Mouse (Mus musculus) CH12.LX (cell line): ENCODE measurements around the gene Olfr984. TPM values are rescaled to one million over a fixed set of nuclear protein-coding genes. Genes with fewer than 3 reads are reported as not detected.
A peak's percentile ranks its signal among the peaks of the same experiment; 100 is the strongest.

ENCODE experiments used
- DNase-seq: peaks from one replicate; pipeline ENCODE4 v3.0.0-alpha.2; 2013; ENCODE audit errors: extremely low read depth
- H3K27ac ChIP-seq: 2 replicates; pipeline ENCODE4 v1.5.1; 2012; ENCODE audit warnings: low read depth, mild to moderate bottlenecking, control low read depth, moderate library complexity; ENCODE audit not compliant: insufficient read depth
- H3K27me3 ChIP-seq: replicated peaks from 2 replicates; pipeline ENCODE3; 2012; ENCODE audit warnings: inconsistent platforms
- H3K36me3 ChIP-seq, 2 experiments: replicated peaks in 1 of 2; 2 replicates each; pipeline versions ENCODE3 to v1.6.1; 2012; ENCODE audit warnings: inconsistent platforms in 1 of 2, low read length in 1 of 2, mild to moderate bottlenecking in 1 of 2, mixed read lengths in 1 of 2, moderate library complexity in 1 of 2; ENCODE audit not compliant: control insufficient read depth in 1 of 2, insufficient read depth in 1 of 2
- H3K4me1 ChIP-seq, 2 experiments: 2 replicates each; pipeline ENCODE4 v1.6.1; 2012; ENCODE audit warnings: inconsistent platforms in 1 of 2, moderate library complexity in 1 of 2; ENCODE audit not compliant: insufficient read depth in 2 of 2, control insufficient read depth in 1 of 2
- H3K4me2 ChIP-seq: 2 replicates; pipeline ENCODE4 v1.6.1; 2012; ENCODE audit warnings: low read depth, mild to moderate bottlenecking, control low read depth; ENCODE audit not compliant: poor library complexity, insufficient read depth, severe bottlenecking
- H3K4me3 ChIP-seq, 3 experiments: fragments of 150-350 bp in 1 of 3; sonication (generic) in 1 of 3; replicated peaks in 1 of 3; 2 replicates each; pipeline versions ENCODE3 to v1.5.1; 2011 to 2012; ENCODE audit warnings: low read depth in 2 of 3, low read length in 2 of 3, mild to moderate bottlenecking in 2 of 3, moderate library complexity in 2 of 3, control low read depth in 1 of 3, improper control_type of control experiment in 1 of 3, inconsistent platforms in 1 of 3, mixed read lengths in 1 of 3; ENCODE audit not compliant: poor library complexity in 1 of 3
- H3K79me2 ChIP-seq: replicated peaks from 2 replicates; pipeline ENCODE4 v1.6.1; 2012; ENCODE audit warnings: mild to moderate bottlenecking, moderate library complexity; ENCODE audit not compliant: control insufficient read depth, poor library complexity, insufficient read depth, severe bottlenecking; ENCODE audit errors: extremely low read depth
- H3K9ac ChIP-seq: 2 replicates; pipeline ENCODE4 v1.6.1; 2012; ENCODE audit warnings: low read depth, mild to moderate bottlenecking, control low read depth, moderate library complexity; ENCODE audit not compliant: insufficient read depth
- H3K9me3 ChIP-seq: replicated peaks from 2 replicates; pipeline ENCODE3; 2012; ENCODE audit warnings: low read length, inconsistent platforms, mixed read lengths
- CHD1 ChIP-seq: IDR thresholded peaks from 2 replicates; pipeline ENCODE4 v1.6.1; 2012; ENCODE audit warnings: low read depth, low read length, improper control_type of control experiment, inconsistent platforms
- CHD2 ChIP-seq: IDR thresholded peaks from 2 replicates; pipeline ENCODE4 v1.6.1; 2011; ENCODE audit warnings: low read length, improper control_type of control experiment
- ELF1 ChIP-seq: IDR thresholded peaks from 2 replicates; pipeline ENCODE4 v1.6.1; 2014; ENCODE audit warnings: low read depth, mild to moderate bottlenecking, inconsistent platforms, low read length, improper control_type of control experiment
- EP300 ChIP-seq: IDR thresholded peaks from 2 replicates; pipeline ENCODE4 v1.6.1; 2011; ENCODE audit warnings: low read length, improper control_type of control experiment
- ETS1 ChIP-seq: conservative IDR thresholded peaks from 2 replicates; pipeline ENCODE4 v1.6.1; 2012; ENCODE audit warnings: low read depth, mild to moderate bottlenecking, inconsistent platforms, low read length, improper control_type of control experiment, moderate library complexity
- HCFC1 ChIP-seq: IDR thresholded peaks from 2 replicates; pipeline ENCODE4 v1.6.1; 2012; ENCODE audit warnings: low read depth, mild to moderate bottlenecking, inconsistent platforms, low read length, improper control_type of control experiment
- JUND ChIP-seq: conservative IDR thresholded peaks from 2 replicates; pipeline ENCODE4 v1.6.1; 2011; ENCODE audit warnings: low read depth, low read length, improper control_type of control experiment
- KAT2A ChIP-seq: IDR thresholded peaks from 2 replicates; pipeline ENCODE4 v1.6.1; 2012; ENCODE audit warnings: low read length, improper control_type of control experiment, inconsistent platforms; ENCODE audit not compliant: insufficient replicate concordance
- MAZ ChIP-seq: IDR thresholded peaks from 2 replicates; pipeline ENCODE4 v1.6.1; 2012; ENCODE audit warnings: low read depth, mild to moderate bottlenecking, inconsistent platforms, low read length, improper control_type of control experiment, moderate library complexity
- MEF2A ChIP-seq: IDR thresholded peaks from 2 replicates; pipeline ENCODE4 v1.6.1; 2014; ENCODE audit warnings: low read depth, mild to moderate bottlenecking, inconsistent platforms, low read length, improper control_type of control experiment, borderline replicate concordance
- MXI1 ChIP-seq: IDR thresholded peaks from 2 replicates; pipeline ENCODE4 v1.6.1; 2011; ENCODE audit warnings: mild to moderate bottlenecking, low read depth, low read length, improper control_type of control experiment
- NELFE ChIP-seq: IDR thresholded peaks from 2 replicates; pipeline ENCODE4 v1.6.1; 2011; ENCODE audit warnings: low read depth, low read length, improper control_type of control experiment
- PAX5 ChIP-seq: IDR thresholded peaks from 2 replicates; pipeline ENCODE4 v1.6.1; 2012; ENCODE audit warnings: low read length, inconsistent platforms, mixed read lengths
- POLR2A ChIP-seq: IDR thresholded peaks from 2 replicates; pipeline ENCODE4 v1.6.1; 2011; ENCODE audit warnings: low read depth, mild to moderate bottlenecking, improper control_type of control experiment, low read length
- POLR2AphosphoS2 ChIP-seq: IDR thresholded peaks from 2 replicates; pipeline ENCODE4 v1.6.1; 2011; ENCODE audit warnings: low read depth, low read length, improper control_type of control experiment
- RAD21 ChIP-seq: IDR thresholded peaks from 2 replicates; pipeline ENCODE4 v1.6.1; 2011; ENCODE audit warnings: low read depth, mild to moderate bottlenecking, low read length, improper control_type of control experiment, moderate library complexity
- RCOR1 ChIP-seq: conservative IDR thresholded peaks from 2 replicates; pipeline ENCODE4 v1.6.1; 2012; ENCODE audit warnings: low read depth, mild to moderate bottlenecking, inconsistent platforms, low read length, improper control_type of control experiment
- SIN3A ChIP-seq: IDR thresholded peaks from 2 replicates; pipeline ENCODE4 v1.6.1; 2012; ENCODE audit warnings: low read length, improper control_type of control experiment, inconsistent platforms
- SMC3 ChIP-seq: IDR thresholded peaks from 2 replicates; pipeline ENCODE4 v1.6.1; 2011; ENCODE audit warnings: low read depth, low read length, improper control_type of control experiment
- TBP ChIP-seq: conservative IDR thresholded peaks from 2 replicates; pipeline ENCODE4 v1.6.1; 2011; ENCODE audit warnings: low read depth, low read length, improper control_type of control experiment
- UBTF ChIP-seq: IDR thresholded peaks from 2 replicates; pipeline ENCODE4 v1.6.1; 2012; ENCODE audit warnings: low read depth, mild to moderate bottlenecking, inconsistent platforms, low read length, improper control_type of control experiment, moderate library complexity
- USF1 ChIP-seq: IDR thresholded peaks from 2 replicates; pipeline ENCODE4 v1.6.1; 2014; ENCODE audit warnings: low read depth, mild to moderate bottlenecking, inconsistent platforms, low read length, improper control_type of control experiment
- ZC3H11A ChIP-seq: IDR thresholded peaks from 2 replicates; pipeline ENCODE4 v1.6.1; 2012; ENCODE audit warnings: low read depth, mild to moderate bottlenecking, inconsistent platforms, low read length, improper control_type of control experiment
- ZMIZ1 ChIP-seq: IDR thresholded peaks from 2 replicates; pipeline ENCODE4 v1.6.1; 2012; ENCODE audit warnings: low read depth, mild to moderate bottlenecking, inconsistent platforms, low read length, improper control_type of control experiment
- dilution Hi-C: fragments of 300-500 bp; cut with MboI; formaldehyde crosslinking; loops from 2 replicates; pipeline ENCODE4 v1.14.3; 2020; ENCODE audit warnings: low sequenced_read_pairs; ENCODE audit not compliant: extremely low pct_unique_long_range_greater_than_20kb, extremely low pct_ligation_motif_present
- in situ Hi-C: fragments of 300-500 bp; cut with MboI; formaldehyde crosslinking; loops from 3 replicates; pipeline ENCODE4 v1.14.3; 2019; ENCODE audit warnings: low sequenced_read_pairs, low pct_ligation_motif_present, low pct_unique_long_range_greater_than_20kb, mixed read lengths
- polyA plus RNA-seq: library from polyadenylated mRNA; unstranded; fragments of >175 nt; gene quantifications from 2 replicates; pipeline ENCODE4 v1.2.1, GENCODE M21; 2012; ENCODE audit warnings: low read depth; ENCODE audit not compliant: insufficient read length
- total RNA-seq, 2 experiments: library from RNA; depleted of rRNA; stranded (reverse); fragments of 300-350 nt in 1 of 2; fragments of >200 nt in 1 of 2; gene quantifications; 2 replicates each; pipeline ENCODE4 v1.2.3; 2012 to 2014

Gene Olfr984
- total RNA-seq (2012; rRNA removed) (not detected in 2 replicates), total RNA-seq (2014; rRNA removed) (not detected in 2 replicates), polyA plus RNA-seq (not detected in 2 replicates)

DNA sequence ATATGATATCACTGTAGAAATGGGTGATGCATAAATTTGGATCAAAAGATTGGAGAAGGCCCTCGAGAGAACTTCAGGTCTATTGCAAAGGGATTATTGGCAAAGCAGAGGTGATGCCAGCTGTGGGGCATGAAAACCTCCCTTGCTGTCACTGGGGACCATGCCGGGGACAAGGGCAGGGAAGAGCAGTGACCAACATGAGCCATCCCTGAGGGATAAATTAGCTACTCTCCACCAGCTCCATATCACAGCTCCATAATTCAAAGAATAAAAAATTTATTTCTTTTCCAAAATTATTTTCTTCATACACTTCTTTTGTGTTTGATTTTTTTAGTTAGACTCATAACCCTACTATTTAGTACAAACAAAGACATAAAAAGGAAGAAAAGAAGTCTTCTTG lies at the start of gene Olfr984:
Olfr984 (minus strand) TSS at position 101 of the 400 bp plus-strand sequence.
- H3K9ac ChIP-seq, result no peak within 1 kb of the TSS
- no peak within 1 kb of the TSS for H3K4me3 ChIP-seq
- no peaks in the 10 kb centered on the region for H3K9me3 ChIP-seq
- peaks cover 3 to 8% of the 10 kb centered on the region in 2 experiments; a peak in 3 of 4 replicates for H3K4me1 ChIP-seq
- dilution Hi-C loops (no loop called here), in situ Hi-C loops (no loop called here)
- H3K36me3 ChIP-seq, result no peaks in the 10 kb centered on the region
- peak within 1 kb of the TSS; percentile 46 for H3K4me2 ChIP-seq
- no peaks in the 10 kb centered on the region for H3K27me3 ChIP-seq
- no peak within 1 kb of the TSS for H3K27ac ChIP-seq
- no peaks in the 10 kb centered on the region for H3K79me2 ChIP-seq
- no peak for DNase-seq
- TF ChIP-seq ZC3H11A, result no peak
- no peak for TF ChIP-seq EP300
- TF ChIP-seq HCFC1, result no peak
- TF ChIP-seq UBTF, result no peak
- no peak for TF ChIP-seq SIN3A
- TF ChIP-seq MXI1, result no peak
- no peak for TF ChIP-seq RCOR1
- no peak for TF ChIP-seq KAT2A
- TF ChIP-seq POLR2AphosphoS2, result no peak
- TF ChIP-seq ETS1, result no peak
- no peak for TF ChIP-seq CHD1
- no peak for TF ChIP-seq NELFE
- TF ChIP-seq MEF2A, result no peak
- TF ChIP-seq CHD2, result no peak

GRCm38 (mm10) chr9:40155118-40155644 lies 41.2 kb upstream of the Olfr984 start:
- DNase-seq, result no peak
- dilution Hi-C loops (no loop called here), in situ Hi-C loops (no loop called here)
- Histone ChIP-seq H3K36me3 (no peaks in the 10 kb centered on the region), H3K4me2 (no peak overlapping the region), H3K4me1 (peaks cover 0 to 2% of the 10 kb centered on the region in 2 experiments; a peak in 2 of 4 replicates), H3K27ac (no peak overlapping the region), H3K79me2 (no peaks in the 10 kb centered on the region), H3K9ac (no peak overlapping the region), H3K27me3 (no peaks in the 10 kb centered on the region), H3K9me3 (no peaks in the 10 kb centered on the region), H3K4me3 (no peak overlapping the region)
- TF ChIP-seq MXI1 (no peak), SMC3 (no peak), UBTF (no peak), PAX5 (no peak), TBP (no peak), ELF1 (no peak), JUND (no peak), ZMIZ1 (no peak), ETS1 (no peak), RAD21 (no peak), EP300 (no peak), MEF2A (no peak), MAZ (no peak), CHD2 (no peak), POLR2A (no peak), NELFE (no peak), USF1 (no peak), KAT2A (no peak)
